Mouse (Mus musculus) stomach, embryonic 15.5 days (tissue): Measurements from ENCODE around the gene Wfikkn2. TPM values are rescaled to one million over a fixed set of nuclear protein-coding genes. Genes with fewer than 3 reads are reported as not detected.

Experiments used
- ATAC-seq: fragments of 200-750 bp; cut with Nextera tagmentation; 2 replicates; pipeline ENCODE4 v1.8.0; 2017; ENCODE audit warnings: low read depth, moderate number of reproducible peaks, moderate TSS enrichment; ENCODE audit not compliant: insufficient read depth, low FRiP score
- H3K27ac ChIP-seq: fragments of 300-500 bp; sonication (generic); 2 replicates; pipeline ENCODE4 v1.5.1; 2015; ENCODE audit warnings: mild to moderate bottlenecking, inconsistent platforms
- H3K27me3 ChIP-seq: fragments of 300-500 bp; sonication (generic); replicated peaks from 2 replicates; pipeline ENCODE4 v1.6.1; 2015; ENCODE audit warnings: inconsistent platforms
- H3K36me3 ChIP-seq: fragments of 300-500 bp; sonication (generic); 2 replicates; pipeline ENCODE4 v1.6.1; 2015; ENCODE audit warnings: inconsistent platforms
- H3K4me1 ChIP-seq: fragments of 300-500 bp; sonication (generic); 2 replicates; pipeline ENCODE4 v1.6.1; 2015; ENCODE audit warnings: inconsistent platforms
- H3K4me2 ChIP-seq: fragments of 300-500 bp; sonication (generic); 2 replicates; pipeline ENCODE4 v1.6.1; 2015; ENCODE audit warnings: mild to moderate bottlenecking, inconsistent platforms
- H3K4me3 ChIP-seq: fragments of 300-500 bp; sonication (generic); replicated peaks from 2 replicates; pipeline ENCODE4 v1.5.1; 2015; ENCODE audit warnings: inconsistent platforms
- H3K9ac ChIP-seq: fragments of 300-500 bp; sonication (generic); 2 replicates; pipeline ENCODE4 v1.6.1; 2015; ENCODE audit warnings: inconsistent platforms
- H3K9me3 ChIP-seq: fragments of 300-500 bp; sonication (generic); 2 replicates; pipeline ENCODE4 v1.6.1; 2016; ENCODE audit warnings: inconsistent platforms
- WGBS: fragments of 180-500 bp; shearing (Covaris S2); methylation state at CpG from one replicate; pipeline ENCODE4 v1.1.7; 2015; 5-methylcytosine and 5-hydroxymethylcytosine counted together
- polyA plus RNA-seq: library from polyadenylated mRNA; unstranded; fragments of >200 nt; fragmentation: Nextera tagmentation; extraction: Ambion mirVana; gene quantifications from 2 replicates; pipeline ENCODE4 v1.2.1, GENCODE M21; 2015

Gene Wfikkn2
- 2.7 and 2.9 TPM in 2 replicates for polyA plus RNA-seq

DNA sequence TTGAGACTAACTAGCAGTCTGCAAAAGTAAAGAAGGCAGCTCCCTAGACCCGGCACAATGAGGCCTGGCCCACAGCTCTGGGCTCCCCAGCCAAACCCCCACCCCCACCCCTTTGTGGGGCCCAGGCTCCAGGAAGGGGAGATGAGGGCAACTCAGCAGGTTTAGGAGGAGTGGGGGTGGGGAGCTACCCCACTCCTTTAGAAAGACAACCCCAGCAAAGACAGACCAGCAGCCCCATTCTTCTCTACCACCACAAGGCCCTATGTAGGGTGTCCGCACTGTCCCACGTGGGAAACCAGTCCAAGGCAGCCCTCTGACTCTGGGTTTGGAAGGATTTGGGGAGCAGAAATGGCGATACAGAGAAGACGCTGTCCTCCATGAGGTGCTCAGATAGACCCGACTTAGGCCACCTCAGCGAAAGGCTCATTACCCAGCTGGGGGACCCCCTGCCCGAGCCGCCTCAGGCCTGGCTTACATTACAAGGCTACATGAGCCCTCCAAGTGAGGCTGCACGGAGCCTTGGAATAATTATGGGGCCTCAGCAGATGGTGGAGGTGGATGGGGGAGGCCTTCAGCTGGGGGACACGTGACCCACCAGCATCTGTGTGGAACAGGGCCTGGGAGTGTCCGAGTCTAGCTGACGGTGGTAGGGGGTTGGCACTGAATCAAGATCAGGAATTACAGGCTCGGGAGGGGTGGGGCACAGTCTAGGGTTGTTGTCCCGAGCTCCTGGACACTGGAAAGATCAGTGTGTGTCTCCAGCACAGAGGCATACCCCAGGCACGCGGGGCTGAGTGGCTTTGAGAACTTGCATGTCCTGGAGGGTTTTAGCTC is at the start of gene Wfikkn2:
Gene Wfikkn2, minus strand, starts transcription at position 51 of the 834 bp plus-strand sequence.
- peaks cover 27% of the 10 kb centered on the region for H3K4me1 ChIP-seq
- peak; percentile 72 for ATAC-seq
- H3K9me3 ChIP-seq = no peaks in the 10 kb centered on the region
- no peak within 1 kb of the TSS; the same call in 1 of the 2 replicates for H3K4me2 ChIP-seq
- H3K4me3 ChIP-seq = no peak within 1 kb of the TSS
- no peak within 1 kb of the TSS for H3K9ac ChIP-seq
- no peaks in the 10 kb centered on the region for H3K36me3 ChIP-seq
- peak within 1 kb of the TSS; percentile 62; the same call in 1 of the 2 replicates for H3K27ac ChIP-seq
- WGBS = 44% methylated on average over 17 of the region's 17 CpGs
- no peaks in the 10 kb centered on the region for H3K27me3 ChIP-seq

DNA sequence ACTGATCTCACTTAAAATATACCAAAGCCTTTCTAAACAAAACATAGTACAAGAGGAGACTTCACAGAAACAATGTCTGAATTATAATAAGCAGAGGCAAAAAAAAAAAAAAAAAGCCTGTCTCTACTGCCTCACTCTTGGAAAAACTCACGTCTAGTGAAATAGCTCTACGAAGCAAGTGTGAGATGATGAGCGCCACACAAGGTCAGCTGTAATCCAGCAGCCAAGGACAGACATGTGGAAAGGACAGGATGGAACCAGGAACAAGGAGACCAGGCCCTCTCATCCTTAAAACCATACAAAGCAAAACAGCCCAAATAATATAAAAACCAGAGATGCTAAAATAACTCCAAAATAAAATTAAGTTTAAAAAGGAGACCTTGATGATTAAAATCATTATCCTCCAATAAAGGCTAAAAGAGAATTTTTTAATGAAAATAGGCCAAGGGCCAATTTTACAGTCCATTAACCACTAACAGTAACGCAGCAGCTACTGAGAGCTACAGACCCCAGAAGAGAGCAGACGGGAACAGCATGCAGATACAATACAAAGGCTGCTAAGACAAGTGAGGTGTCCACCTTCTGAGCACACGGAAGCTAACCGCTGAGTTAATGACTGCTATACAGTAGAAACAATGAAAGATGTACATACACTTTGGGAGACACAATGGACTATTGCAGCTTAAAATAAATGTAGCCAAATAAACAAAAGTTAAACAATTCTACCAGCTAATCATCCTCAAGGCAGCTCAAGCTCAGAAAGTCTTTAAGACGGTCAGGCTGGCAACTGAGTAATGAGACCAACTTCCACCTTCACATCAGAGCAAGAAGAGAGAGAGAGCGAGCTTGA is 49.4 kb upstream of the Wfikkn2 start:
- Histone ChIP-seq H3K9me3 (no peaks in the 10 kb centered on the region), H3K27me3 (no peaks in the 10 kb centered on the region), H3K27ac (no peak overlapping the region), H3K4me1 (no peaks in the 10 kb centered on the region), H3K36me3 (peaks cover 61% of the 10 kb centered on the region), H3K4me3 (no peak overlapping the region), H3K4me2 (no peak overlapping the region), H3K9ac (no peak overlapping the region)
- no peak for ATAC-seq
- WGBS = 87% methylated on average over 9 of the region's 9 CpGs

DNA sequence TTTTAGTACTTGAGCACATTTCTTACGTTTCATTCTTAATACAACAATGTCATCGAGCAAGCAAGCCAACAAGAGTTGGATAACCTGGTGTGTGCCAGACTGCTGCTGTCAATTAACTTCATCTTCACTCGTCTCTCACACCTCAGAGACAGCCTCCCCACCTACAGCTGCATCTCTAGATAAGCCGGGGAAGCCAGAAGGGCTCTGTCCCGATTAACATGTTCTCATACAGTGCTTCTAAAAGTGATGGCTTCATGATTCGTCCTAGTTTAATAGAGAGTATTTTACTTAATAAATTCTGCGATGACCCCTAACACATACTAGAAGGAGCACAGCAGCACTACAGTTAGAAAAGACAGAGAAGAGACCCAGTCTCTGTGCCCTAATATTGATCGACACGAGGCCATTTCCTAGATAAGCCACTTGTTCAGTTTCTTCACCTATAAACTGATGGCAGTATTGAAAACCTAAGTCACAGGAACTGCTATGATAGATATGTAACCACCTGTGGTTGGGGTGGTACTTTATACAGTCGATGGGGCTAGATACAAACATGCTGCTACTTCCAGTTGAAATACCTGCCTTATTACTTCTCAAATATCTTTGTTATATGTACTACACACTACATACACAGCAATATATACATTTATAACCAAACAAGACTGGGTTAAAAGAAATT is 44.4 kb upstream of the Wfikkn2 start:
- Histone ChIP-seq H3K36me3 (peaks cover 65% of the 10 kb centered on the region), H3K4me3 (no peak overlapping the region), H3K27me3 (no peaks in the 10 kb centered on the region), H3K4me1 (no peaks in the 10 kb centered on the region), H3K27ac (no peak overlapping the region), H3K9me3 (no peaks in the 10 kb centered on the region), H3K9ac (no peak overlapping the region), H3K4me2 (no peak overlapping the region)
- ATAC-seq = peak; percentile 87; the same call in 1 of the 2 replicates
- WGBS = 87% methylated on average over 10 of the region's 10 CpGs

DNA sequence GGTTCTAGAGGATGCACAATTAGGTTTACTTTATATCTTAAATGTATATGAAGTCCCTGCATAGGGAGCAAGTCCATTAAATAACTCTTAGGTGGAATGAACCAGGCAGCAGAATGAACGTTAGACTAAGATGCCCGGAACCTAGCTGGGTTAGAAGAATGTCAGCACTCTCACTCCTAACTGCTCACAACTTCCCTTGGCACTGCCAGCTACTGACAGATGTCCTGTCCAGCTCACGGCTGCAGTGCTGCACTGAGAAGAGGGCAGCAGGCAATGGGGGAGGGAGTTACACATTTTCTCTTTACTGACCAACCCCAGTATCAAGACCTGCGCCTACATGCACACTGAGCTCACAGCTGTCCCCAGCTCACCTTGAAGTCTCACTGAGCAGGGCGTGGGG is 41.3 kb upstream of the Wfikkn2 start:
- Histone ChIP-seq H3K27ac (no peak overlapping the region), H3K4me2 (no peak overlapping the region), H3K9me3 (no peaks in the 10 kb centered on the region), H3K4me1 (no peaks in the 10 kb centered on the region), H3K36me3 (peaks cover 56% of the 10 kb centered on the region), H3K4me3 (no peak overlapping the region), H3K9ac (no peak overlapping the region), H3K27me3 (no peaks in the 10 kb centered on the region)
- WGBS = 84% methylated on average over 5 of the region's 5 CpGs
- no peak for ATAC-seq

DNA sequence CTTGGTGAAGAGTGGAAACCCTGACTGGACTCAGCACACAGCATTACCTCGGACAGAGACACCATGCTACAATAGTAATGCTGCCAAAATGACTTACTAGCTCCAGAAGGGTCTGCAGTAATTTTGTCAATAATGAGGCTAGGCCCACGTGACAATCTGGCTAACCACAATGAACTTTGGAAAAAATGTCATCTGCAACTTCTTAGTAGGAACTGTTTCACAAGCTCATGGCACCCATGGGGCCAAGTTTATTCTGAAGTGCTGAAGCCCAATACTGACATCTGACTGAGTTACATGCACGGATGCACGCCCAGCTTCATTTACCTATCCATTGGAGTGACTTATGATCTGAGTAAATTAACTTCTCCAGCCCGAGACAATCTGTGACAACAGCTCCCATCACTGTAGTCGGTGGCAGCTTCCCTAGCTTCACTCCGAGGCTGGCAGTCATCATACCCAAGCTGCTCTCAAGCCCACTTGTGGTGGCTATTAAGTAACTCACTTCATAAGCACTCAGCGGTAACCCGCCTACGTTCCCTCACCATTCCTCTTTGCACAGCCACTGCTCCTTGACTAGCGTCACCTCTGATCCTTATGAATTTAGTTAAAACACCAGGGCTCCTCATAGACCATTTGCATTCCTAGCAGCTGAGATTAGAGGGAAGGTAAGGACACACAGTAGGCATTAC is 40.2 kb upstream of the Wfikkn2 start:
- no peak overlapping the region for H3K27ac ChIP-seq
- no peak overlapping the region for H3K4me2 ChIP-seq
- H3K27me3 ChIP-seq = no peaks in the 10 kb centered on the region
- ATAC-seq = no peak
- no peak overlapping the region for H3K9ac ChIP-seq
- H3K36me3 ChIP-seq = peaks cover 51% of the 10 kb centered on the region
- H3K4me3 ChIP-seq = no peak overlapping the region
- no peaks in the 10 kb centered on the region for H3K9me3 ChIP-seq
- 89% methylated on average over 11 of the region's 11 CpGs for WGBS
- H3K4me1 ChIP-seq = peaks cover 3% of the 10 kb centered on the region; the same call in 1 of the 2 replicates

DNA sequence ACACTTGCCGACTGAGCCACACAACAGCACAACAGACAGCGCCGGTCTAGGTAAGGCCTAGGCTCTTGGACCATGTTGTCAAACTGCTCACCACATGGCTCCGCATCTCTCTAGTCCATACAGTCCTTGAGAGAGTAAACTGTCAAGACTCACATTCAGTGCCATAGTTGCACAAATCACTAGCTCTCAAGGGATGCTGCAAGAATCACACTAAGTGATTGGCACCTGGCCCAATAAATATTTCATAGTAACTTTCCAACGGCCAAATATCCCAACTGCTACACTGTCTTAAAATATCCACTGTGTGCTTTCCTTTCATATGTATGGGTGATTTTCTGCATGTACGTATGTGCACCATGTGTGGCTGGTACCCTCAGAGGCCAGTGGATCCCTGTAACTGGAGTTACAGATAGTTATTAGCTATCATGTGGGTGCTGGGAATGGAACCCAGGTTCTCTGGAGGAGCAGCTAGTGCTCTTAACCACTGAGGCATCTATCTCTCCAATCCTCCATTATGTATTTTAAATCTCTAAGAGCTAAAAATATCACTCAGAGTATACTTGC is 37.8 kb upstream of the Wfikkn2 start:
- Histone ChIP-seq H3K4me2 (no peak overlapping the region), H3K27ac (no peak overlapping the region), H3K9ac (no peak overlapping the region)

DNA sequence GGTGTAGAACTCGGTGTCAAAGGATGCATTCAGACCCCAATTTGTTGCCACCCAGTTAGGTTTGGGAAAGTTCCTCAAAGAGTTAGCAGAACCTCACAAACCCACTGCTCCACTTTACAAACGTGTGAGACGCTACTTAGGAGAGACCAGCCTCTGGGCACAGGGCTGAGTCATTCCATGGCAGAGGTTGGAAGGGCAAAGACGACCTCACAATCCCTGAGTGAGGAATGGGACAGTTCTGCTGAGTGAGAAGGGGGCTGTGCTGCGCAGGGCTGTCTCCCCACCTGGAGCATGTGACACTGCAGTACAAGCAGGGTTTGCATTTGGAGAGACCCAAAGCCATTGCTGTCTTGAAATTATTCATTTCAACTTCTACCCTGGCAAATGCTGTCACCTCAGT is 36.5 kb upstream of the Wfikkn2 start:
- Histone ChIP-seq H3K4me1 (peaks cover 3% of the 10 kb centered on the region; the same call in 1 of the 2 replicates), H3K9me3 (no peaks in the 10 kb centered on the region), H3K4me2 (no peak overlapping the region), H3K4me3 (no peak overlapping the region), H3K36me3 (peaks cover 24% of the 10 kb centered on the region), H3K9ac (no peak overlapping the region), H3K27ac (peak overlapping the region; percentile 67; the same call in 1 of the 2 replicates), H3K27me3 (no peaks in the 10 kb centered on the region)
- ATAC-seq = no peak
- WGBS = 62% methylated on average over 5 of the region's 5 CpGs

More for the DNA sequence above, 37.8 kb upstream of the Wfikkn2 start:
- no peak for ATAC-seq
- 88% methylated on average over 6 of the region's 6 CpGs for WGBS
- no peak overlapping the region for H3K4me3 ChIP-seq
- peaks cover 33% of the 10 kb centered on the region for H3K36me3 ChIP-seq
- peaks cover 3% of the 10 kb centered on the region; the same call in 1 of the 2 replicates for H3K4me1 ChIP-seq
- H3K9me3 ChIP-seq = no peaks in the 10 kb centered on the region
- H3K27me3 ChIP-seq = no peaks in the 10 kb centered on the region

DNA sequence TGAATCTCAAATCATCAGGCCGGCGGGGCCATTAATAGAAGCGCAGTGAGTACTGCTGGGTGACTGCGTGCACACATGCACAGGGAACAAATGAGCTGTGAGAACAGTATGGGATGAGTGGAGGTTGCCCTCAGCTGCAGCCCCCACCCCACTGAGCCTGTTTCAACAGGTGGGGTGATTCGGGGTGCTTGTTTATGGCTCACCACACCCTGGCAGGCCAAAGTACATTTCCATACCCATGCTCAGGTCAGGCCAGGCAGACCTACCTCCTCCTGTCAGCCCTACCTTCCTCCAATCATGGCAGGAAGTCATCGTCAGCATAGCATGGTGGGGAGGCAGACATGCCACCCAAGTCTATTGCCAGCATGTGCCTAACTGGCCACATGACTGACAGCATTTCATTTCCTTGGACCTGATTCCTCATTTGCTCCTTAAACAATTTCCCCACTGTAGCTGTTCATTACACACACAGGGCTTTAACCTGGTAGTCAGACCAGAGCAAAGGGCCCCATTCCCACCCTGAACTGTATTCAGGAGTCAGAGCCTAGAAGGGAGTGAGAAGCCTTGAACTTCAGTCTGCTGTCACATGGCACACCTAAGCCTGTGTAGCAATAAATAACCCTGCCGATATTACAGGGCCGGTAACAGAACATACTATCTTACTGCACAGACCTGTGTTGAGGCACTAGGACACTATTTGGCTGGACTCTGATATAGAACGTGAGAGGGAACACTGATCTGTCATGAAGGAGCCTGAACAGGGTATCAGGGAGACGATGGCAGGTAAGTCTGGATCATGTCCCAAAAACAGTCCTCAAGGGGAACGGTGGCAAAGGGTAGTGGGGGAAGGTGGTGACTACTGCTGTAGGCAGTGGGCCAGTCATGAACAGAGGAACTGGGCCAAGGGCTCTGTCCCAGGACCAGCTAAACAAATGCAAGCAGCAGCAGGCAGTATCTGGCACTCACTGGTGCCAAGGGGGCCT is 35.7 kb upstream of the Wfikkn2 start, which contains the start of gene Gm21885:
Gene Gm21885, plus strand, starts transcription at position 675 of the 983 bp plus-strand sequence.
- no peak within 1 kb of the TSS for H3K4me3 ChIP-seq
- WGBS = 70% methylated on average over 11 of the region's 11 CpGs
- no peaks in the 10 kb centered on the region for H3K27me3 ChIP-seq
- peak; percentile 23 for ATAC-seq
- no peaks in the 10 kb centered on the region for H3K9me3 ChIP-seq
- peaks cover 7% of the 10 kb centered on the region; the same call in 1 of the 2 replicates for H3K4me1 ChIP-seq
- H3K4me2 ChIP-seq = no peak within 1 kb of the TSS
- no peak within 1 kb of the TSS for H3K9ac ChIP-seq
- peaks cover 16% of the 10 kb centered on the region; the same call in 1 of the 2 replicates for H3K36me3 ChIP-seq
- peak within 1 kb of the TSS; percentile 67 for H3K27ac ChIP-seq

DNA sequence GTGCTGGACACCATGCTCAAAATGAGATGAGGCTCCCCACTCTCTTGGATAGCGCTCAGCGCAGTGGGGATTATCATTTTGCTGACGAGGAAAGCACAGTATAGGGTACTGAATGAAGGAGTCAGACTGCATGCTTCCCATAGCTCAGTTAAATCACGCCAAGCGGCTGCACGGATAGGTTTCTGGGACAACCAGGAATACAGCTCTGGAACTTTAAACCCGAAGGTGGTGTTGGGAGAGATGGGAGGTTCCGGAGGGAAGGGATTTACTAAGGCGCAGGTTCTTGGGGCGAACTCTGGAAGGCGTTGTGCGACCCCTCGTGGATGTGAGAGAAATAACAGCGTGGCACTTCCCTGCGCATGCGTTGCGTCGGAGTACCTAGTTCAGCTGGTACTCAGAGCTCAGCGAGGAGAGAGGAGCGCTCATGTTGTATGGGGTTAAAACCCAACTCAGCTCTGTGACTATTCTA is 31.1 kb upstream of the Wfikkn2 start:
- no peak overlapping the region; the same call in 1 of the 2 replicates for H3K9ac ChIP-seq
- H3K36me3 ChIP-seq = no peaks in the 10 kb centered on the region
- H3K4me3 ChIP-seq = peak overlapping the region; percentile 33
- peak; percentile 60 for ATAC-seq
- H3K27ac ChIP-seq = no peak overlapping the region
- H3K4me1 ChIP-seq = peaks cover 23% of the 10 kb centered on the region; the same call in 1 of the 2 replicates
- 8% methylated on average over 20 of the region's 20 CpGs for WGBS
- H3K9me3 ChIP-seq = no peaks in the 10 kb centered on the region
- H3K27me3 ChIP-seq = no peaks in the 10 kb centered on the region
- H3K4me2 ChIP-seq = peak overlapping the region; percentile 64

DNA sequence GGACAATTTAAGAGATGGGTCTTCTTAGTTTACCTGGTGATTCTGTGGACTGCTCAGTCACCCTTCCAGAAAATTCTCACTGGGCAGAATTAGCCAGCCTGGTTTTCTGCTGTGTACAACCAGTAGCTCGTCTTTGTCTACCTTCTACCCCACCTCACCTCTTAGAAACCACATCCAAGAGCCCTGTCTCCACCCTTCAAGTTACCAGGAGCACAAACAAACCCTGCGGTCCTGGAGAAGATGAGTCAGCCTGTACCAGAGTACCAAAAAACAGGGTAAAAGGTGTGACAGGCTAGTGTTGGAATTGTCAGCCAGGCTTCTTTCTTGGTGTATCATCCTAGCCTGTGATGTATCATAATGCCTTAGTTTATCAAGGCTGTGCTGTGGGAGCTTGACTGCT is 29.9 kb upstream of the Wfikkn2 start:
- no peaks in the 10 kb centered on the region for H3K9me3 ChIP-seq
- no peak for ATAC-seq
- no peaks in the 10 kb centered on the region for H3K36me3 ChIP-seq
- no peak overlapping the region for H3K9ac ChIP-seq
- no peaks in the 10 kb centered on the region for H3K27me3 ChIP-seq
- H3K4me3 ChIP-seq = no peak overlapping the region
- no peak overlapping the region for H3K4me2 ChIP-seq
- 83% methylated on average over 2 of the region's 2 CpGs for WGBS
- H3K27ac ChIP-seq = no peak overlapping the region
- peaks cover 21% of the 10 kb centered on the region; the same call in 1 of the 2 replicates for H3K4me1 ChIP-seq
